Mouse (Mus musculus) C2C12 (cell line): Measurements from ENCODE around the gene Jazf1. TPM values are rescaled to one million over a fixed set of nuclear protein-coding genes. Genes with fewer than 3 reads are reported as not detected.
A peak's percentile ranks its signal among the peaks of the same experiment; 100 is the strongest.

Source experiments
- H3K27me3 ChIP-seq: one replicate; pipeline ENCODE4 v1.6.1; 2011; ENCODE audit not compliant: control insufficient read depth, insufficient read depth, insufficient read length
- H3K36me3 ChIP-seq: one replicate; pipeline ENCODE4 v1.6.1; 2011; ENCODE audit not compliant: control insufficient read depth, insufficient read depth
- H3K4me3 ChIP-seq: one replicate; pipeline ENCODE4 v1.5.1; 2011; ENCODE audit warnings: mild to moderate bottlenecking, control low read depth; ENCODE audit not compliant: poor library complexity, insufficient read depth, severe bottlenecking
- H3K79me2 ChIP-seq: one replicate; pipeline ENCODE4 v1.6.1; 2011; ENCODE audit not compliant: control insufficient read depth, insufficient read depth
- H3K79me3 ChIP-seq: one replicate; pipeline ENCODE4 v1.6.1; 2011; ENCODE audit warnings: low read depth, control low read depth
- H3ac ChIP-seq: one replicate; pipeline ENCODE3; 2011; ENCODE audit warnings: low read depth; ENCODE audit not compliant: control insufficient read depth, insufficient read length
- CEBPB ChIP-seq: IDR thresholded peaks from one replicate; pipeline ENCODE4 v1.6.1; 2011; ENCODE audit warnings: low read depth, mild to moderate bottlenecking, control low read depth, moderate library complexity
- CTCF ChIP-seq: IDR thresholded peaks from one replicate; pipeline ENCODE4 v1.5.1; 2011; ENCODE audit not compliant: control insufficient read depth, insufficient read depth, insufficient read length
- FOSL1 ChIP-seq: IDR thresholded peaks from one replicate; pipeline ENCODE4 v1.8.0; 2011; ENCODE audit warnings: mild to moderate bottlenecking, low read length; ENCODE audit not compliant: poor library complexity, insufficient read depth, severe bottlenecking
- MAX ChIP-seq: IDR thresholded peaks from one replicate; pipeline ENCODE4 v1.6.1; 2011; ENCODE audit warnings: mild to moderate bottlenecking, control low read depth
- MYOD1 ChIP-seq: IDR thresholded peaks from one replicate; pipeline ENCODE4 v1.6.1; 2011; ENCODE audit warnings: low read depth; ENCODE audit not compliant: control insufficient read depth, insufficient read length
- MYOG ChIP-seq: IDR thresholded peaks from one replicate; pipeline ENCODE4 v1.6.1; 2011; ENCODE audit not compliant: control insufficient read depth, insufficient read length; ENCODE audit errors: extremely low read depth
- USF1 ChIP-seq: IDR thresholded peaks from one replicate; pipeline ENCODE4 v1.6.1; 2011; ENCODE audit warnings: low read depth, mild to moderate bottlenecking, control low read depth, moderate library complexity
- polyA plus RNA-seq: library from polyadenylated mRNA; unstranded; fragments of >200 nt; fragmentation: generic; extraction: Trizol; gene quantifications from one replicate; pipeline ENCODE4 v1.2.1, GENCODE M21; 2012; ENCODE audit warnings: missing spikeins

The Jazf1 gene
- polyA plus RNA-seq, 1 experiment = not detected

DNA sequence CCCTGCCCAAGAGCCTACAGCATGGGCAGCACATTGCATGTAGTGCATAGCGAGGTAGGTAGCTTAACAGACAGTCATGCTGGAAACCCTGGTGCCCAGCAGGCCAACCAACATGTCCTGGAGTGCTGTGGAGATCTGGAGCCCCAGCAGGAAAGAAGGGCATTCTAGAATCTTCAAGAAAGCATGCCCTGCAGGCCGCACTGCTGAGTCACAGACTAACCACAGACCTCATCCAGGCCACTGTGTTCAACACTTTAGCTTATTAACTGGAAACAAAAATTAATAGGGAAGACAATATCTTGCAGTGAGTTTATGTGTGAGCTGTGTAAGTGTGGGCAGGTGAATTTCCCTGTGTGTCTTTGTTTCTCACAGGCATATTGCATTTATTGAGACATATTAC, 222.1 kb downstream of the Jazf1 start:
- H3K79me3 ChIP-seq = no peaks in the 10 kb centered on the region
- no peak for TF ChIP-seq FOSL1
- no peak for TF ChIP-seq CEBPB
- TF ChIP-seq MYOD1 = no peak
- TF ChIP-seq MYOG = no peak
- TF ChIP-seq MAX = no peak
- no peak for TF ChIP-seq CTCF
- no peak for TF ChIP-seq USF1
- no peaks in the 10 kb centered on the region for H3K36me3 ChIP-seq

DNA sequence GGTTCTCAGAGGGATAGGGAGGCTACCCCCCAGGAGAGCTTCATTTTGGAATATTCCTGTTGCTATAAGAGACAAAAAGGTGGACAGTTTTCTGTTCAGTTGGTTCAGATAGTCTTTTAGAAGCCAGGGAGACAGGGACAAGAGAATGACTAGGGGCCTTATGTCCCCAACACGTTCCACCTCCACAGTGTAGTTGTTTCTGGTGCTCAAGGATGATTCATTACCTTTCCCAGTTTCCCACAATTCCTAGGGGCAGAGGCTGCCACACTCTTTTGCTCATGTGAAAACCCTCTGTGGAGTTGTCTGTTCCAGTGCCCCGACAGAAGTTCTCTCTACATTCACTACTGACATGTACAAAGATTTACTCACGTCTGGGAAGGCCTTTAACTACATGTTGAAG, 223.7 kb downstream of the Jazf1 start:
- TF ChIP-seq CTCF (no peak), FOSL1 (no peak), MYOD1 (no peak), MYOG (no peak), CEBPB (no peak), MAX (no peak), USF1 (no peak)
- Histone ChIP-seq H3ac (no peak overlapping the region), H3K4me3 (no peak overlapping the region), H3K79me3 (no peaks in the 10 kb centered on the region), H3K36me3 (no peaks in the 10 kb centered on the region), H3K27me3 (no peaks in the 10 kb centered on the region), H3K79me2 (no peaks in the 10 kb centered on the region)

More for the DNA sequence above, 222.1 kb downstream of the Jazf1 start:
- no peaks in the 10 kb centered on the region for H3K27me3 ChIP-seq
- H3K4me3 ChIP-seq = no peak overlapping the region
- no peaks in the 10 kb centered on the region for H3K79me2 ChIP-seq
- H3ac ChIP-seq = no peak overlapping the region

DNA sequence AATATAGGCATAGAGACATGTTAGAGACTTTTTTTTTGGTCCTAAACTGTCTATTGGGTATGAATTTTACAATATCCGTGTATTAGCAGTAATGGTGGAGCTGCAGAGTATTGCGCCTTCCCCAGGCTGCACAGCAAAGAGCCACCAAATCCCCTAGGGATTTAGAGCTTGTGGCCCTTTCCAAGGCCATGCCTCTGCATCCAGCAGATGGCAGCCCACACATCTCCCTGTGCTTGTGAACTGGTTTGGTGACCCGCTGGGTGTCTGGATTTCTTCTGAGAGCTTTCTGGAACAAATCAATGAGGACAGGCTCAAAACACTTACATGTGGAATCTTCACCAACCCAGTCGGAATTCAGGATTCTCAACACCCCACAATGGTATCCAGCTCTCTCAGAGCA, 225.4 kb downstream of the Jazf1 start:
- H3K79me2 ChIP-seq = no peaks in the 10 kb centered on the region
- H3K27me3 ChIP-seq = no peaks in the 10 kb centered on the region
- H3K4me3 ChIP-seq = no peak overlapping the region
- H3ac ChIP-seq = no peak overlapping the region
- H3K79me3 ChIP-seq = no peaks in the 10 kb centered on the region
- no peaks in the 10 kb centered on the region for H3K36me3 ChIP-seq
- TF ChIP-seq CTCF (no peak), MYOD1 (no peak), CEBPB (no peak), MAX (no peak), USF1 (no peak), FOSL1 (no peak), MYOG (no peak)

GRCm38 (mm10) chr6:52842598-52842997, 225.8 kb downstream of the Jazf1 start:
- no peak overlapping the region for H3ac ChIP-seq
- no peaks in the 10 kb centered on the region for H3K79me3 ChIP-seq
- TF ChIP-seq CTCF (no peak), FOSL1 (no peak), MYOD1 (no peak), USF1 (no peak), CEBPB (no peak), MAX (no peak), MYOG (no peak)
- H3K36me3 ChIP-seq = no peaks in the 10 kb centered on the region
- H3K79me2 ChIP-seq = no peaks in the 10 kb centered on the region
- no peak overlapping the region for H3K4me3 ChIP-seq
- H3K27me3 ChIP-seq = no peaks in the 10 kb centered on the region

DNA sequence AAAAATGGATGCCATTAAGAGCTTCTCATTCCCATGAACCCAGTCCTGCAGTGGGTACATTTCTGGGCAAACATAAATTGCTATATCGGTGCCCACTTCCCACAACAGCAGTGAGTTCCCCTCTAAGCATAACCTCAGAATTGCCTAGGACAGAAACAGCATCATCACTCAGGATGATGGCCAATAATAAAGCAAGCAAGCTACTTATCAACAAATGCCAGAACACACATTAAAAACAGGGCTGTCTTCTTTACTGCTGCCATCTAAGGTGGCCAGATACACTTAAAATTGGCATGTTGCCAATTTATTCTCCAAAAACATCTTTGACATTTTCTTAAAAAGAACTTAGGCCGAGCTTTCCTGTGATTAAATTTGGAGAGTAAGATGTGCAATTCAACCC, 226.8 kb downstream of the Jazf1 start:
- no peak for TF ChIP-seq CEBPB
- no peak for TF ChIP-seq MAX
- TF ChIP-seq FOSL1 = no peak
- no peak for TF ChIP-seq USF1
- TF ChIP-seq MYOG = no peak
- TF ChIP-seq MYOD1 = no peak
- no peak for TF ChIP-seq CTCF
- Histone ChIP-seq H3K36me3 (no peaks in the 10 kb centered on the region), H3ac (no peak overlapping the region), H3K4me3 (no peak overlapping the region), H3K27me3 (no peaks in the 10 kb centered on the region), H3K79me2 (no peaks in the 10 kb centered on the region), H3K79me3 (no peaks in the 10 kb centered on the region)

- no peak overlapping the region for H3K4me3 ChIP-seq
- TF ChIP-seq MYOG (no peak), USF1 (no peak), MYOD1 (peak; percentile 93), MAX (no peak), CTCF (no peak), FOSL1 (no peak)
- no peaks in the 10 kb centered on the region for H3K79me3 ChIP-seq
- H3K27me3 ChIP-seq = no peaks in the 10 kb centered on the region
- no peaks in the 10 kb centered on the region for H3K79me2 ChIP-seq
- no peak overlapping the region for H3ac ChIP-seq
- no peaks in the 10 kb centered on the region for H3K36me3 ChIP-seq
Measured at GRCm38 (mm10) chr6:52840589-52841044, 227.8 kb downstream of the Jazf1 start.
